In genomic region chr17:45708179-45708578, GRCm38 (mm10) we compare ENCODE assay signal across 47 mouse cellular contexts. TPM values are rescaled to one million over a fixed set of nuclear protein-coding genes. Genes with fewer than 3 reads are reported as not detected.
"Had no signal": no experiment of that assay in that cellular context is flagged by ENCODE, and none has a peak within 500 bp of the region (broad histone marks: within the 10 kb centered on the region; RNA-seq: fewer than 3 reads in every experiment).

No protein-coding gene starts in this region.

- H3K4me1 ChIP-seq: hindbrain, embryonic 10.5 days; hindbrain, embryonic 12.5 days; hindbrain, embryonic 13.5 days; hindbrain, embryonic 15.5 days; intestine, embryonic 15.5 days had no signal

- H3K4me2 ChIP-seq: heart, embryonic 11.5 days; heart, embryonic 12.5 days; heart, embryonic 13.5 days; heart, embryonic 15.5 days; hindbrain, embryonic 12.5 days; hindbrain, embryonic 13.5 days; hindbrain, embryonic 14.5 days; hindbrain, embryonic 15.5 days; intestine, embryonic 15.5 days; kidney, embryonic 15.5 days had no signal

- H3K27ac ChIP-seq: heart, embryonic 13.5 days; heart, embryonic 15.5 days; hindbrain, embryonic 10.5 days; hindbrain, embryonic 12.5 days; hindbrain, embryonic 13.5 days; hindbrain, embryonic 14.5 days; hindbrain, embryonic 15.5 days; hindbrain, postnatal 0 days; intestine, embryonic 15.5 days; kidney, embryonic 15.5 days; kidney, postnatal 0 days; layer of hippocampus, adult 2 months; left cerebral cortex, adult 2 months had no signal

- H3K27me3 ChIP-seq: heart, embryonic 13.5 days; heart, embryonic 15.5 days; hindbrain, embryonic 12.5 days; hindbrain, embryonic 13.5 days; hindbrain, embryonic 15.5 days; intestine, embryonic 15.5 days; kidney, embryonic 15.5 days had no signal

- H3K36me3 ChIP-seq: heart, embryonic 12.5 days; heart, embryonic 13.5 days; heart, embryonic 15.5 days; hindbrain, embryonic 10.5 days; hindbrain, embryonic 12.5 days; hindbrain, embryonic 13.5 days; hindbrain, embryonic 15.5 days; intestine, embryonic 15.5 days; kidney, embryonic 15.5 days had no signal

- DNase-seq: heart, postnatal 10 days; heart, postnatal 14 days; heart, postnatal 36 days; heart, postnatal 4 days; kidney, adult 11 months; kidney, adult 18-20 months; kidney, adult 2 months; kidney, adult 8-10 months; kidney, adult 9 months; kidney, postnatal 10 days; kidney, postnatal 14 days; kidney, postnatal 25 days; kidney, postnatal 36 days; kidney, postnatal 4 days; layer of hippocampus, adult 9-11 months; layer of hippocampus, postnatal 36 days had no signal

- H3K9ac ChIP-seq: heart, embryonic 12.5 days; heart, embryonic 13.5 days; heart, embryonic 15.5 days; hindbrain, embryonic 12.5 days; hindbrain, embryonic 13.5 days; hindbrain, embryonic 14.5 days; hindbrain, embryonic 15.5 days; intestine, embryonic 15.5 days; kidney, embryonic 15.5 days had no signal

- ATAC-seq: hindbrain, embryonic 16.5 days; hindbrain, postnatal 0 days; inflammation-experienced regulatory T-cells, adult 6 months; intestine, embryonic 15.5 days; intestine, embryonic 16.5 days; intestine, postnatal 0 days had no signal

- H3K9me3 ChIP-seq: heart, embryonic 12.5 days; heart, embryonic 13.5 days; heart, embryonic 15.5 days; hindbrain, embryonic 10.5 days; hindbrain, embryonic 12.5 days; hindbrain, embryonic 13.5 days; hindbrain, embryonic 15.5 days; intestine, embryonic 15.5 days; kidney, embryonic 15.5 days had no signal

- H3K4me3 ChIP-seq: heart, embryonic 12.5 days; heart, embryonic 13.5 days; heart, embryonic 15.5 days; hindbrain, embryonic 10.5 days; hindbrain, embryonic 12.5 days; hindbrain, embryonic 13.5 days; hindbrain, embryonic 15.5 days; intestine, embryonic 15.5 days; kidney, embryonic 15.5 days; layer of hippocampus, adult 2 months; left cerebral cortex, adult 2 months had no signal

RNA-seq across cellular contexts. Expression of gene 1600014C23Rik, which starts 25.5 kb away (rescaled TPM):
- total RNA-seq: heart, postnatal 10 days; heart, postnatal 36 days; hematopoietic stem cell, adult 5-6 weeks; hindbrain, postnatal 0 days; layer of hippocampus, adult 18-20 months; layer of hippocampus, adult 2 months; layer of hippocampus, adult 8-10 months; layer of hippocampus, postnatal 10 days; layer of hippocampus, postnatal 14 days; layer of hippocampus, postnatal 36 days; left cerebral cortex, adult 18-20 months; left cerebral cortex, adult 2 months had no signal
- polyA plus RNA-seq: hindbrain, embryonic 12.5 days; hindbrain, embryonic 13.5 days; hindbrain, embryonic 14.5 days; inflammation-experienced regulatory T-cells, adult 6 months; intestine, embryonic 14.5 days; intestine, postnatal 0 days; kidney, adult 2 months; kidney, embryonic 16.5 days; large intestine, adult 2 months had no signal

RNA-seq across cellular contexts. Expression of gene Capn11, which starts 49.1 kb away (rescaled TPM):
- total RNA-seq: heart, postnatal 10 days; heart, postnatal 25 days; heart, postnatal 36 days had no signal
- polyA plus RNA-seq: heart, postnatal 0 days; inflammation-experienced regulatory T-cells, adult 6 months; intestine, embryonic 14.5 days; intestine, postnatal 0 days; kidney, embryonic 14.5 days; kidney, postnatal 0 days had no signal
